Mouse (Mus musculus): ENCODE measurements around the gene Vangl1. TPM values are rescaled to one million over a fixed set of nuclear protein-coding genes. Genes with fewer than 3 reads are reported as not detected.

Vangl1 gene
- total and polyA plus RNA-seq, 2 experiments from 2014 or later: 5.7 to 6.5 TPM

DNA sequence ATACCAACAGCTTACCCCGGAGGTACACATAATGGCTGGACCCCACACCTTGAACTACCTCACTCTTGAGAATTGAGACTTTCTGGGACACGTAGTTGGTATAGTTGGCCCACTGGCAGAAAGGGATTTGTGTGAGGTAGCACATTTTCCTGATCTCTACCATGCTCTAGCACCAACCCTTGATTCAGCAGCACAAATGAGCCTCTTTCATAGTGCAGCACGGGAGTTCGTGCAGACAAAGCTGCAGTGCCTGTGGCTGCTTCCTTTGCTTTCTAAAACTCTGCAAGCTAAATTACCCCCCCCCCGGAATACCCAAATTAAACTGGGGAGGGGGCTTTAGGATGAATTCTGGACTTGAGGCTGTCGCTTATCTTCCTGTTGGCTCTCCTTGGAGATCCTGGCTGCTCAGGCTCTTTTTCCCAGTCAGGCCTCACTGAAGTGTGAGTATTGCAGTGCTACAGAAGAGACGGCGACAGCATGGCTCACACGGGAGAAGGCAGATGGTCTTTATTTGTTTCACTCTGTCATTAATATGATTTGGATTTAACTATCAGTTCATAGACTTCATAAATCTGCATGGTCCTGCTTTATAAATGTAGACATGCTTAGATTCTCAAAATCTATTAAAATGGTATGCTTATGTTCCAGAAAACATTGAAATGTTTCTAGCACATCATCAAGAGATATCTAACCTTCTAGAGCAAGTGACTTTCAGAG lies 27.1 kb upstream of the Vangl1 start:
- H3K36me3 ChIP-seq (ENCODE audit: insufficient read depth): no peaks in the 10 kb centered on the region
- TF ChIP-seq CTCF (IDR thresholded peaks at IDR 0.05; ENCODE audit: low read depth): no peak
- 79% methylated on average over 9 of the region's 9 CpGs for WGBS
- H3K4me1 ChIP-seq (ENCODE audit: insufficient read depth): no peaks in the 10 kb centered on the region
- H3K27me3 ChIP-seq (ENCODE audit: insufficient read depth, low read length): no peaks in the 10 kb centered on the region
- no peak overlapping the region for H3K4me3 ChIP-seq (ENCODE audit: low read depth, low read length)
- no peak overlapping the region for H3K4me2 ChIP-seq (ENCODE audit: low read depth)
- ATAC-seq (no peak), DNase-seq (peak; percentile 7)
- no peak overlapping the region for H3K9ac ChIP-seq
- H3K9me3 ChIP-seq (ENCODE audit: low read length): no peaks in the 10 kb centered on the region
- H3K27ac ChIP-seq (ENCODE audit: low read depth, low read length): no peak overlapping the region

DNA sequence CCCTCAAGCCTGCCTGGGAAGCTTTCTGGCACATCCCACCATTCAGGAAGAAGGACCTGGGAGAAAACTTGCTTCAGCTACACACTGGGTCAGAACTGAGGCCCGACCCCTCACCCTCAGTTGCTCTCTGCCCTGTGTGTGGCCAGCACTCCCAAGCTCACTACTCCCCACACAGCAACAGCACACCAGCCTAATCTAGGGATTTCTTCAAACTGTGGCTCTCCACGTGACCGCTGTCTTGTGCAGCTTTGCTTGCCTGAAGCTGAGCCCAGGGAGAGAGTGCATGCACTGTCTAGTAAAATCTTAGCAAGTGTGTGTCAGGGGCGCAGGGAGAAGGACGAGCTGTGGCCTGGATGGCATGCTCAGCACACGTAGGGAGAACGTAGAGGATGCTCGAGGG lies 18.3 kb upstream of the Vangl1 start:
- no peak for DNase-seq
- Histone ChIP-seq H3K9me3 (ENCODE audit: low read length) (no peaks in the 10 kb centered on the region), H3K27ac (ENCODE audit: low read depth, low read length) (no peak overlapping the region), H3K4me3 (ENCODE audit: low read depth, low read length) (no peak overlapping the region), H3K9ac (no peak overlapping the region), H3K4me2 (ENCODE audit: low read depth) (no peak overlapping the region), H3K27me3 (ENCODE audit: insufficient read depth, low read length) (no peaks in the 10 kb centered on the region), H3K4me1 (ENCODE audit: insufficient read depth) (no peaks in the 10 kb centered on the region), H3K36me3 (ENCODE audit: insufficient read depth) (no peaks in the 10 kb centered on the region)
- WGBS: 90% methylated on average over 8 of the region's 8 CpGs
- no peak for TF ChIP-seq CTCF (IDR thresholded peaks at IDR 0.05; ENCODE audit: low read depth)
- no peak for ATAC-seq

GRCm38 (mm10) chr3:102218301-102218700 lies 13.8 kb upstream of the Vangl1 start:
- Histone ChIP-seq H3K4me3 (ENCODE audit: low read depth, low read length) (no peak overlapping the region), H3K9ac (no peak overlapping the region), H3K27ac (ENCODE audit: low read depth, low read length) (no peak overlapping the region), H3K4me1 (ENCODE audit: insufficient read depth) (no peaks in the 10 kb centered on the region), H3K9me3 (ENCODE audit: low read length) (no peaks in the 10 kb centered on the region), H3K27me3 (ENCODE audit: insufficient read depth, low read length) (no peaks in the 10 kb centered on the region), H3K4me2 (ENCODE audit: low read depth) (no peak overlapping the region), H3K36me3 (ENCODE audit: insufficient read depth) (no peaks in the 10 kb centered on the region)
- TF ChIP-seq CTCF (IDR thresholded peaks at IDR 0.05; ENCODE audit: low read depth): no peak
- ATAC-seq (no peak), DNase-seq (no peak)
- WGBS: 73% methylated on average over 2 of the region's 2 CpGs

DNA sequence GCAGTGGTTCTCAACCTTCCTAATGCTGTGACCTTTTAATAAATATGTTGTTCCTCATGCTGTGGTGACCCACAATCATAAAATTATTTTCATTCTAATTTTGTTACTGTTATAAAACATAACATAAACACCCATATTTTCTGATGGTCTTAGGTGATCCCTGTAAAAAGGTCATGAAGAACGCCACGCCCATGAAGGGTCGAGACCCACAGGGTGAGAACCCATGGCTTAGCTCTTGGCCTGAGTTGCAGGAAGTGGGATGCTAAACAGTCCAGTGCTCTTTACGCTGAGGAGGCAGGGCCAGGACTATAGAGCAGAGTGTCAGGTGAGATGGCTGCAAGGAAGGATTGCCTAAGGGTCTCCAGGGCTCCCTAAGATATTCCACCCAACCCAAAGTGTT lies 10.2 kb upstream of the Vangl1 start:
- H3K4me1 ChIP-seq (ENCODE audit: insufficient read depth): no peaks in the 10 kb centered on the region
- ATAC-seq (no peak), DNase-seq (no peak)
- no peaks in the 10 kb centered on the region for H3K9me3 ChIP-seq (ENCODE audit: low read length)
- no peaks in the 10 kb centered on the region for H3K27me3 ChIP-seq (ENCODE audit: insufficient read depth, low read length)
- H3K4me3 ChIP-seq (ENCODE audit: low read depth, low read length): no peak overlapping the region
- 93% methylated on average over 4 of the region's 4 CpGs for WGBS
- no peak overlapping the region for H3K9ac ChIP-seq
- TF ChIP-seq CTCF (IDR thresholded peaks at IDR 0.05; ENCODE audit: low read depth): no peak
- no peaks in the 10 kb centered on the region for H3K36me3 ChIP-seq (ENCODE audit: insufficient read depth)
- no peak overlapping the region for H3K4me2 ChIP-seq (ENCODE audit: low read depth)
- H3K27ac ChIP-seq (ENCODE audit: low read depth, low read length): no peak overlapping the region

GRCm38 (mm10) chr3:102214299-102214698 lies 9.8 kb upstream of the Vangl1 start:
- H3K36me3 ChIP-seq (ENCODE audit: insufficient read depth): no peaks in the 10 kb centered on the region
- TF ChIP-seq CTCF (IDR thresholded peaks at IDR 0.05; ENCODE audit: low read depth): no peak
- H3K4me2 ChIP-seq (ENCODE audit: low read depth): no peak overlapping the region
- DNase-seq: no peak
- no peak for ATAC-seq
- H3K27me3 ChIP-seq (ENCODE audit: insufficient read depth, low read length): no peaks in the 10 kb centered on the region
- 67% methylated on average over 4 of the region's 4 CpGs for WGBS
- no peaks in the 10 kb centered on the region for H3K9me3 ChIP-seq (ENCODE audit: low read length)
- no peak overlapping the region for H3K4me3 ChIP-seq (ENCODE audit: low read depth, low read length)
- H3K27ac ChIP-seq (ENCODE audit: low read depth, low read length): no peak overlapping the region
- no peaks in the 10 kb centered on the region for H3K4me1 ChIP-seq (ENCODE audit: insufficient read depth)
- H3K9ac ChIP-seq: no peak overlapping the region

DNA sequence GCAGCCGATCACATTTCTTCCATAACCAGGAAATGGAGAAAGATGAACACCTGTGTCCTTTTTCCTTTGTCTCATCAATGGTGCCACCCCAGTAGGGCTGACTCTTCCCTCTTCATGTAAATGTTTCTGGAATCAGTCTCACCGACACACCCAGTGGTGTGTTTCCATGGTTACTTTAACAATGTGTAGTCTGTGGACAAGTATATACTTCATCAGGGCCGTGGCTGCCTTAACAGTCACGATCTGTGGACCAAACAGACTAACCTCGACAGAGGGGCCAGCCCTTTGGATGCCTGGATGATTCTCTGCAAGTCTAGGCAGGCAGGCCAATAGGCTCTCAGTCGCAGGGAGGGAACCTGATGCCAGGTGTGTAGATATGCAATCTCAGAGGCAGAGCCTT lies 8.4 kb upstream of the Vangl1 start:
- no peaks in the 10 kb centered on the region for H3K4me1 ChIP-seq (ENCODE audit: insufficient read depth)
- ATAC-seq: no peak
- 63% methylated on average over 6 of the region's 6 CpGs for WGBS
- no peak overlapping the region for H3K9ac ChIP-seq
- no peaks in the 10 kb centered on the region for H3K27me3 ChIP-seq (ENCODE audit: insufficient read depth, low read length)
- no peaks in the 10 kb centered on the region for H3K36me3 ChIP-seq (ENCODE audit: insufficient read depth)
- H3K4me2 ChIP-seq (ENCODE audit: low read depth): no peak overlapping the region
- no peaks in the 10 kb centered on the region for H3K9me3 ChIP-seq (ENCODE audit: low read length)
- H3K27ac ChIP-seq (ENCODE audit: low read depth, low read length): no peak overlapping the region
- H3K4me3 ChIP-seq (ENCODE audit: low read depth, low read length): no peak overlapping the region
- TF ChIP-seq CTCF (IDR thresholded peaks at IDR 0.05; ENCODE audit: low read depth): no peak
- DNase-seq: no peak

DNA sequence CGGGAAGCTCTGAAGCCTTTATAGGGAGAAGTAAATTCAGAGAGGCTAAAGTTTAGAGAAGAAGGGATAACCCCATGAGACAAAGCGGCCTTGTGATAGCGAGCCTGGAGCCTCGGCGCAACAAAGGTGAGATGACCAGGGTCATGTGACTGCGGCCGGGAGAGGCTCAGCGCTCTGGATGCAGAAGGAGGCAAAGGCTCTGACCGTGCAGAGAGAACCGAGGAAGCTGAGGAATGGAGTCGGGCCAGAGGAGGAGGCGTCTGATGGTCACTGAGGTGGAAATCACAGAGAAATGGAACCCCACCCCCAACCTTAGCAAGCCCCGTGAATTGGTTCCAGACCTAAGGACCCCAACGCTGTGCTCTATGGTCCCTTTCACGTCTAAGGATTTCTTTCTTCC lies 7.8 kb upstream of the Vangl1 start:
- Histone ChIP-seq H3K4me3 (ENCODE audit: low read depth, low read length) (no peak overlapping the region), H3K4me1 (ENCODE audit: insufficient read depth) (no peaks in the 10 kb centered on the region), H3K9ac (no peak overlapping the region), H3K9me3 (ENCODE audit: low read length) (no peaks in the 10 kb centered on the region), H3K4me2 (ENCODE audit: low read depth) (no peak overlapping the region), H3K36me3 (ENCODE audit: insufficient read depth) (no peaks in the 10 kb centered on the region), H3K27me3 (ENCODE audit: insufficient read depth, low read length) (no peaks in the 10 kb centered on the region), H3K27ac (ENCODE audit: low read depth, low read length) (no peak overlapping the region)
- TF ChIP-seq CTCF (IDR thresholded peaks at IDR 0.05; ENCODE audit: low read depth): no peak
- WGBS: 90% methylated on average over 15 of the region's 15 CpGs
- ATAC-seq (no peak), DNase-seq (no peak)
